Mouse (Mus musculus) spleen, postnatal 14 days (tissue): ENCODE results near the gene Osbp2.
A peak's percentile ranks its signal among the peaks of the same experiment; 100 is the strongest.

Experiments used
- DNase-seq, 2 experiments: peaks; one replicate each; pipeline ENCODE4 v3.0.0; 2021 to 2022; ENCODE audit warnings: low spot score in 2 of 2

Gene Osbp2

DNA sequence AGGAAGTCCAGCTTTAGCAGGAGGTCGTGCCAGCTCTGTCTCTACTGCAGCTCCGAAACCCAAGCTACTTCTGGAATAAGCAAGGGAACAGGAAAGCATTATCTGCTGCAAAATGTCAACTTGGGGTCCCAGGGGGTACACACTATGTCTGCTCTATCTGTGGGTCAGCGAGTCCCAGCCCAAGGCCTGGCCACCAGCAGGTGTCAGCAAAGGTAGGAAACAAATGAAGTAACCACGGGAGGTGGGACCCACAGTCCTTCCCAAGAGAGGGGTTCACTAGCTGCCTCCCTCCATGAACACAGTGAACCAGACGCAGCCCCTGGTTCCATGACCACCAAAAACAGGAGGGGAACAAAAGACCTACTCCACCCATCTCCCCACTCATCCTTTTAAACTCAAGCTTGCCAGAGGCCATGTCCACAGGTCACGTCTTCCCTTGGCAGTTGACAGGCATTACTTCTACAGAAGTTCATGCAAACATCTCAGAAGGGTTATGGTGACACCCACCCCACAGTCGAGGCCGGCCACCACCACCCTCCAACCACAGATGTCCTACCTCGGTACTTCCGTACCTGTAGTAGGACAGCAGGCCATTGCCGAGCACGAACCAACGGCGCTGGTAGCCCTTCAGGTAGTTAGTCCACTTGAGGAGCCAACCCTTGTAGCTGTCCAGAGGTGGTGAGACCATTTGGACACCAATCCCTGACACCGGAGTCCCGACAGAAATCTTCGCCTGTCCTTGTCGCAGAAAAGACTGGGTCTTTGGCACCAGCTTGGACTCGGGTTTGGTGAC, 846 bp downstream of the Osbp2 start:
- DNase-seq: no peak

- DNase-seq: no peak
Measured at GRCm38 (mm10) chr11:3860361-3860760, 3.3 kb downstream of the Osbp2 start.

DNA sequence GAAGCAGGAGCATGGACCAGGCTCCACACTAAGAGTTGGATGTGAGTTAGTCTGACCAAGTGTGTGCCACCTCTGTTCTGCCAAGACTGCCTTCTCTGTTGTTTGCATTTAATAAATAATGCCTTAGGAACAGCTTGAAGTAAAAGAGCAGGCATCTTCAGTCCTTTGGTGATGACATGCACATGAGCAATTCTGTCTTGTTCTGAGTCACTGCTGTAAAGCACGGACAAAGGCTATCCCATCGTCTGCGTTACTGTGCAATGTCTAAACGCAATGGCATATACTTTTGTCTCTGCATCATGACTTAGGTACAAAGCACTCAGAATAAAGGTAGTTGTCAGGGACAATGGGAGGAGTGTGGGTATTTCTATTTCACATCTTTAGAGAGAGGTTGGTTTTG, 3.9 kb downstream of the Osbp2 start:
- DNase-seq: no peak

- no peak for DNase-seq
Measured at GRCm38 (mm10) chr11:3857902-3858301, 5.8 kb downstream of the Osbp2 start.

GRCm38 (mm10) chr11:3855846-3856245, 7.9 kb downstream of the Osbp2 start:
- DNase-seq: no peak

GRCm38 (mm10) chr11:3854156-3854555, 9.5 kb downstream of the Osbp2 start:
- DNase-seq: no peak

DNA sequence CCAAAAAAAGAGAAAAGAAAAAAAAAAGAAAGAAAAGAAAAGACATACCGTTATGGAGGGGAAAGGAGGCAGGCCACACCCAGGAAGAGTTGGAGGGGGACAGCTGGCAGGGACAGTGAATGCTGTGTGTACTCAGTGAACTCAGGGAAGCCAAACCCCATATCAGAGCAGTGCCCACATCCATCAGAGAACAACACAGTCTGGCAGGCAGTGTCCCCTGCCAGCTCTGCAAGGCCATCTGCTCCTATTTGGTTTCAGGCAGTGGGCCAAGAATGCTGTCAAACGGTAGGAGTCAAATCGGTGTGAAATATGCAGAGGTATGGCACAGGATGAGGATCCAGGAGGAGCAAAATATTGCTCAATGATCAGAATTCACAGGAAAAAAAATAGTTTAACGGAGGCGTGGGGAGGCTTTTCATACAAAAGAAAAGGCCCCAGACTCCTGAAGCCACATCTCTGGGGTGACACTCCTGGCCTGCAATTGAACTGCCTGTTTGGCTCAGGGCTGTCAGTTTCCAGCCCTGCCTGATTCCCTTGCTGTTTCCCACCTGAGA, 10.1 kb downstream of the Osbp2 start:
- no peak for DNase-seq

- no peak for DNase-seq
Measured at GRCm38 (mm10) chr11:3853031-3853430, 10.7 kb downstream of the Osbp2 start.

GRCm38 (mm10) chr11:3851872-3852271, 11.8 kb downstream of the Osbp2 start:
- no peak for DNase-seq

DNA sequence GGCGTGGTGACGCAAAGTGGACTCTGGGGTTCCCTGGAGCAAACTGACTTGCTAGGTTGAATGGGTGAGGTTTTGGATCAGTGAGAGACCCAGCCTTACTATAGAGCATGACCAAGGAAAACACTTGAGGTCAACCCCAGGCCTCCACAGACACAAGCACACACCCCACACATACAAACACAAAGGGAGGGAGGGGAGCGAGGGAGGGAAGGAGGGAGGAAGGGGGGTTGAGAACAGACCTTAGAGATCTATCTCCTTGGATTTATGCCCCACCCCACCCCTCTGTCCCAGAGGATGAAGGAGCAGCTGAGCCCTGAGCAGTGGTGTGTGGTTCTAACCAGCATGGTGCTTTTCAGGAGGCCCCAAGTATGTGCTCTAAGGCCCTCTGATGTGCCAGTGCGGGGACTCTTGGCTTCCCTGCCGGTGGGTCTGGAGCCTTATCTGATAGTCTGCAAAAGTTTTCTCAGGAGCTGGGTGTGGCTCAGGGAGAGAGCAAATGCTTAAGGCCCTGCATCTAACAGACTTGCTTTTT, 12.9 kb downstream of the Osbp2 start:
- DNase-seq: no peak

DNA sequence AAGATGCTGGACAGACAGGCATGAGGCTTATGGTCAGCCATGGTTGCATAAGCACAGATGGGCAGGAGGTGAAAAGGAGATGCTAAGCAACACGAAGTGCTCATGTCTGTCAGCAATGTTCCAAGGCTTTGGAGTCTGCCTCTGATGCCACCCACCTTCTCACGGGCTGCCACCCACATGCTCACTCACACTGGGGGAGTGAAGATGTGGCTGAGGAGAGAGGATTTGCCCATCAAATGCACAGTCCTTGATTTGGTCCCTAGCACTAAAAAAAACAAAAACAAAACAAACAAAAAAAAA, 13.4 kb downstream of the Osbp2 start:
- DNase-seq: no peak

DNA sequence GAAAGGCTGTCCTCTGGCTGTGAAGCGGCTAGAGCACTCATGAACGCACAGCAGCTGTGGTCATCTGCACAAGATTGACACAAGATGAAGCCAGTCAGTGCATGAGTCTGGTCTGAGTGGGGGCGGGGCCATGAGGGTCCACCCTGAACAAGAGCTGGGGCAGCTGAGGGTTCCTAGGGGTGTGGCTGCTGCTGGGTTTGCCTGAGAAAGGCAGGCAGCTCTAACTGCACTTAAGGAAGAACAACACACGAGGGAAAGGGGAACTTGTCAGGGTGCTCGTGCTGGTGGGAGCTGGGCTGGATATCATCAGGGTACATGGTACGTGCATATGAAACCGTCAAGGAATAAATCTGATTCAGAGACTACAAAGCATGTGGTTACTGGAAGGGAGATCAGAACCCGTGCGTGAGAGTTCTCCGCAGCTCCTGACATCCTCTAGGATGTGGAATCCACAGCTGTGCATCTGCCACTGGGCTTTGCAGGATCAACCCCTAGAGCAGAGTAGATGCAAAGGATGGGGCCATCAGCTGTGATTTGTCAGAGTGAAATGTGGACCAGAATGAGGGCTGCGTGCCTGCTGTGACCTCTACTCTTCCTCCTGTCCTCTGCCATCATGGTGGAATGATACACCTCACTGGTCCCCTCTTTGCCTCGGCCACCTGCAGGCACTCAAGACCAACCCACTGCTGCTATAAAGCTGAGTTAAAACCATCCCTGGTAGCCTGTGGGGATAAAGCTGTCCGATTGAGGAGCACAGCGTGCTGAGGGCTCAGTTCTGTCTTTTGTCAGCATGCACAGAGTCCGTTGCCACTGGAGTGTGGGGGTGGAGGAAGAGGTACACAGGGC, 14.0 kb downstream of the Osbp2 start:
- DNase-seq: no peak

- DNase-seq: no peak
Measured at GRCm38 (mm10) chr11:3846351-3846750, 17.4 kb downstream of the Osbp2 start.

GRCm38 (mm10) chr11:3843943-3844734, 19.6 kb downstream of the Osbp2 start:
- DNase-seq: no peak

GRCm38 (mm10) chr11:3835271-3835670, 28.4 kb downstream of the Osbp2 start:
- DNase-seq: no peak

GRCm38 (mm10) chr11:3834421-3835098, 29.1 kb downstream of the Osbp2 start:
- peak in 1 of 2 experiments; percentile 11 for DNase-seq

DNA sequence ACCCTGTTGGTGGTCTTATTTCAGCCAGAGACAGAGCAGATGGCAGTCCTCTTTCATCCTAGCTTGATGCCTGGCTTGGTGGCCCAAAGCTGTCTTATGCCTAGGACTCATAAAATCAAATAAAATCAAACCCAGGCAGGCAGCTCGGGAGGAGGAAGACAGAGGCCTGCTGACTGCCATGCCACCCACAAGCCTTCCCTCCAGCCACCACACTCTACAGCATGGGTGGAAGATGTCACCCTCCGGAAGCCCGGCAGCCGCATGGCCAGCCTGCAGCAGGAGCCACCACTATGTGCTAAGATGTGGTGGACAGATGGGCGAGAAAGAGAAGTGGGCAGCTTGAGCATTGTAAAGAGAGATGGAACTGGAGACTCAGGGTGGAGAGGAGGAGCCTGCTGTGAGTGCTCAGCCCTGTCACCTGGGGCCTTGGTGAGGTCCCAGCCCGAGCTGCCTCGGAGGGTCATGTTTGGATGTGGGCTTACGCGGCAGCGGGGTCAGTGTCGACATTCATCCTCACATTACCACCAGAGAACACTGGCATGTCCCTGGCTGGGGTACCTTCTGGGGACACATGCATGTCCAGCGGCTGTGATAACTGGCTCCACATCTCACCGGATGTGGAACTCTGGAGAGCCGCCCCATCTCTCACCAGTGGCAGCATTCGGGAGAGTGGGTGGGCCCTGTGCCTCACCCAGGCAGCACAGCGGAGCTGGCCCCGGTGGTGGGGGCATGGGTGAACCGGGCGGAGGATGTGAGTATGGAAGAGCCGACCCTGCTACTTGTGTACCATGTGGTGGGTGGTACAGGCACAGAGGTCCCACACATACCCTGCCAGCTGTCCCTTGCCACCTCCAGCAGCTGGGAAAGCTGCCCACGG, 29.9 kb downstream of the Osbp2 start:
- no peak for DNase-seq

GRCm38 (mm10) chr11:3832193-3832901, 31.4 kb downstream of the Osbp2 start:
- DNase-seq: no peak

GRCm38 (mm10) chr11:3829736-3830135, 34.0 kb downstream of the Osbp2 start:
- DNase-seq: no peak

- DNase-seq: no peak
Measured at GRCm38 (mm10) chr11:3824138-3824537, 39.6 kb downstream of the Osbp2 start.
